Mouse (Mus musculus): ENCODE measurements around the gene Gys2. TPM values are rescaled to one million over a fixed set of nuclear protein-coding genes. Genes with fewer than 3 reads are reported as not detected.

Gene Gys2
- total RNA-seq, 2 experiments from 2014 or later: not detected

- intact Hi-C loops (cut with DNase I): no loop called here
- TF ChIP-seq CTCF (IDR thresholded peaks at IDR 0.05): no peak
- no peak overlapping the region for H3K27ac ChIP-seq
- H3K4me3 ChIP-seq: no peak overlapping the region
- DNase-seq: no peak
Observed at GRCm38 (mm10) chr6:142429072-142429471, 43.8 kb downstream of the Gys2 start.

- no peak for TF ChIP-seq CTCF (IDR thresholded peaks at IDR 0.05)
- no peak overlapping the region for H3K4me3 ChIP-seq
- no peak for DNase-seq
- H3K27ac ChIP-seq: no peak overlapping the region
- intact Hi-C loops (cut with DNase I): no loop called here
Observed at GRCm38 (mm10) chr6:142424976-142425375, 47.9 kb downstream of the Gys2 start.

GRCm38 (mm10) chr6:142414597-142414996 is 58.3 kb downstream of the Gys2 start:
- intact Hi-C loops (cut with DNase I): no loop called here
- no peak overlapping the region for H3K27ac ChIP-seq
- no peak overlapping the region for H3K4me3 ChIP-seq
- no peak for TF ChIP-seq CTCF (IDR thresholded peaks at IDR 0.05)
- no peak for DNase-seq

- intact Hi-C loops (cut with DNase I): no loop called here
- no peak for TF ChIP-seq CTCF (IDR thresholded peaks at IDR 0.05)
- H3K27ac ChIP-seq: no peak overlapping the region
- no peak for DNase-seq
- H3K4me3 ChIP-seq: no peak overlapping the region
Observed at GRCm38 (mm10) chr6:142413845-142414244, 59.1 kb downstream of the Gys2 start.

GRCm38 (mm10) chr6:142412906-142413491 is 59.9 kb downstream of the Gys2 start, which contains the start of gene Spx:
TSS of gene Spx (plus strand) at chr6:142413441.
- no peak for DNase-seq
- intact Hi-C loops (cut with DNase I): no loop called here
- Histone ChIP-seq H3K27ac (no peak within 1 kb of the TSS), H3K4me3 (no peak within 1 kb of the TSS)
- TF ChIP-seq CTCF (IDR thresholded peaks at IDR 0.05): no peak

- Histone ChIP-seq H3K27ac (no peak overlapping the region), H3K4me3 (no peak overlapping the region)
- TF ChIP-seq CTCF (IDR thresholded peaks at IDR 0.05): no peak
- no peak for DNase-seq
- intact Hi-C loops (cut with DNase I): no loop called here
Observed at GRCm38 (mm10) chr6:142411140-142411539, 61.8 kb downstream of the Gys2 start.

- intact Hi-C loops (cut with DNase I): no loop called here
- no peak for TF ChIP-seq CTCF (IDR thresholded peaks at IDR 0.05)
- H3K4me3 ChIP-seq: no peak overlapping the region
- no peak overlapping the region for H3K27ac ChIP-seq
- no peak for DNase-seq
Observed at GRCm38 (mm10) chr6:142395756-142396155, 77.2 kb downstream of the Gys2 start.

GRCm38 (mm10) chr6:142394669-142395068 is 78.2 kb downstream of the Gys2 start:
- intact Hi-C loops (cut with DNase I): no loop called here
- peak; percentile 29 for DNase-seq
- no peak overlapping the region for H3K4me3 ChIP-seq
- no peak for TF ChIP-seq CTCF (IDR thresholded peaks at IDR 0.05)
- no peak overlapping the region for H3K27ac ChIP-seq

- no peak for TF ChIP-seq CTCF (IDR thresholded peaks at IDR 0.05)
- DNase-seq: no peak
- Histone ChIP-seq H3K27ac (no peak overlapping the region), H3K4me3 (no peak overlapping the region)
- intact Hi-C loops (cut with DNase I): no loop called here
Observed at GRCm38 (mm10) chr6:142392312-142392711, 80.6 kb downstream of the Gys2 start.

GRCm38 (mm10) chr6:142389101-142389500 is 83.8 kb downstream of the Gys2 start:
- intact Hi-C loops (cut with DNase I): loop anchor here (5.0 kb wide), 3 partner anchors 42 to 368 kb away; partner anchors contain the start of genes Cmas and Pyroxd1
- no peak overlapping the region for H3K4me3 ChIP-seq
- no peak for TF ChIP-seq CTCF (IDR thresholded peaks at IDR 0.05)
- no peak overlapping the region for H3K27ac ChIP-seq
- DNase-seq: no peak

- peak overlapping the region; percentile 95 for H3K4me3 ChIP-seq
- TF ChIP-seq CTCF (IDR thresholded peaks at IDR 0.05): no peak
- peak overlapping the region; percentile 90 for H3K27ac ChIP-seq
- DNase-seq: no peak
- intact Hi-C loops (cut with DNase I): loop anchor here (5.0 kb wide), 3 partner anchors 41 to 369 kb away; partner anchors contain the start of genes Cmas and Pyroxd1
Observed at GRCm38 (mm10) chr6:142387755-142388271, 85.1 kb downstream of the Gys2 start.

GRCm38 (mm10) chr6:142387011-142387754 is 85.7 kb downstream of the Gys2 start, which contains the start of the genes Recql and Golt1b:
TSS of gene Recql (minus strand) at chr6:142387087.
TSS of gene Golt1b (plus strand) at chr6:142387221.
- intact Hi-C loops (cut with DNase I): loop anchor here (5.0 kb wide), 3 partner anchors 40 to 370 kb away; partner anchors contain the start of genes Cmas and Pyroxd1

More at GRCm38 (mm10) chr6:142387011-142387754, 85.7 kb downstream of the Gys2 start, which contains the start of the genes Recql and Golt1b:
- DNase-seq: peak; percentile 99
- Histone ChIP-seq H3K27ac (peak within 1 kb of the TSS; percentile 90), H3K4me3 (peak within 1 kb of the TSS; percentile 95)
- TF ChIP-seq CTCF (IDR thresholded peaks at IDR 0.05): no peak

All from gastrocnemius, adult 2 months (tissue).